Mouse (Mus musculus): ENCODE measurements around the gene Slc25a12. TPM values are rescaled to one million over a fixed set of nuclear protein-coding genes. Genes with fewer than 3 reads are reported as not detected.
"Not testable (repeated sequence)": the region's sequence is repeated elsewhere in the genome, so short reads cannot be mapped to it uniquely, and the experiment has no call there.

The Slc25a12 gene
- 31.1 and 31.2 TPM in 2 replicates for polyA plus RNA-seq (2016; fragmentation: Nextera tagmentation; extraction: Ambion mirVana)

DNA sequence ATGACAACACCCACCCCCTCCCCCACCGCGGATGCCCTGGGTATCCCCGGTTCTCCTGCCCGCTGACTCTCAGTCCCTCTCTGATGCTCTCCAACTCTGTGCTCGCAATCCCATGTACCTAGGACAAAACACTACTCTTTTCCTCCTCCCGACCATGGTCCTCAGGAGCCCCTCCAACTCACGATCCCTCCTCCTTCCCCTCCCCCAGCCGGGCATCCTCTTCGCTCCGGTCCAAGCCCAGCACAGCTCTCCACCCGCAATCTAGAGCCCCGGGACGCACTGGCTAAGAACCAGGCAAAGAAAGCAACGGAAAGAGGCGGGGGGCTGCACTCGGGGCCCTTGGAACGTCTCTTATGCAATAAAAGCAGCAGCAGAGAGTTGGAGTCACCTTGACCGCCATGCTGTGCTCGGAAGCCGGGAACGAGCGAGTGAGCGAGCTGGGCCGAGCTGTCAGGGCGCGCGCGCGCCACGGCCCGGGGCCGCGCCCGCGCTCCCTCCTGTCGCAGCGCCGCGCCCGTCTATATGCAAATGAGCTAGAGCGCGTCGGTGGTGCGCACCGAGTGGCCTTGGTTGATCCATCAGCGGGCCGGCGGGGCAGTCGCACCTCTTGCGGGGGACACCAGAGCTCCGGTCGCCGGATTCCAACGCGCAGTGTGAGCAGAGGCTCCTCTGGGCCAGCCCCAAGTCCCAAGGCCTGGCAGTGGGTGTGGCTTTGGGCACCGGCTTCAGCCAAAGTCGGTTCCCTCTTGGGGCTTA, at the start of gene Slc25a12:
Slc25a12 (minus strand) TSS at position 625 of the 756 bp plus-strand sequence.
- H3K36me3 ChIP-seq, result 0 out of 2 replicates have a peak, but pooled peaks cover under 1% of the 10 kb centered on the region
- H3K27me3 ChIP-seq (replicated peaks), result no peaks in the 10 kb centered on the region
- under 1% methylated on average over 57 of the region's 57 CpGs for WGBS (ENCODE audit: insufficient replicate concordance)
- H3K27ac ChIP-seq, result peak within 1 kb of the TSS; percentile 88
- peaks cover 27% of the 10 kb centered on the region for H3K4me1 ChIP-seq
- peak; percentile 98 for ATAC-seq
- no peaks in the 10 kb centered on the region for H3K9me3 ChIP-seq (replicated peaks)
- peak within 1 kb of the TSS; percentile 81 for H3K9ac ChIP-seq
- H3K4me3 ChIP-seq, result peak within 1 kb of the TSS; percentile 83
- peak within 1 kb of the TSS; percentile 95 for H3K4me2 ChIP-seq

DNA sequence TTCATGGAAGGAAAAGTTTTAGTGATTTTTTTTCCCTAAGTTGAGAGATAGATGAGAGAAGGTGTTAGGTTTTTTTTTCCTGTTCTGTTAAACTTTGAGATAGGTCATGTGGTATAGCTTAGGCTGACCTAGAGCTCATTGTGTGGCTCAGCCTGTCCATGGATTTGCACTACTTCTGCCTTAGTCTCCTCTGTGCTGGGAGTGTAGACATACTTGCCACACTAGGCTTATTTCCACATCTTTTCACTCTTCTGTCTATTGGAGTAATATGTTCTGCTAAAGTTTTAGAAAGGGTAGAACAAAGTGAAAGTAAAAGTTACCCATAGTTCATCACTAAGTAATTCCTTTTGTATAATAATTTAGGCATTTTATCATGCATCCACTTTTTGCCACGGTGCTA, 38.1 kb upstream of the Slc25a12 start:
- WGBS (ENCODE audit: insufficient replicate concordance), result 88% methylated on average over 1 of the region's 1 CpGs
- Histone ChIP-seq H3K36me3 (peaks cover 73% of the 10 kb centered on the region), H3K9me3 (replicated peaks) (no peaks in the 10 kb centered on the region), H3K27me3 (replicated peaks) (no peaks in the 10 kb centered on the region), H3K4me2 (no peak overlapping the region), H3K4me1 (no peaks in the 10 kb centered on the region), H3K27ac (no peak overlapping the region), H3K9ac (no peak overlapping the region), H3K4me3 (no peak overlapping the region)
- no peak for ATAC-seq

GRCm38 (mm10) chr2:71389864-71390263, 22.3 kb upstream of the Slc25a12 start:
- peak overlapping the region; percentile 96 for H3K4me3 ChIP-seq
- H3K27ac ChIP-seq, result peak overlapping the region; percentile 86
- H3K4me1 ChIP-seq, result peaks cover 18% of the 10 kb centered on the region
- peaks cover 41% of the 10 kb centered on the region for H3K36me3 ChIP-seq
- peak overlapping the region; percentile 89 for H3K9ac ChIP-seq
- H3K4me2 ChIP-seq, result peak overlapping the region; percentile 76
- 16% methylated on average over 9 of the region's 9 CpGs for WGBS (ENCODE audit: insufficient replicate concordance)
- H3K27me3 ChIP-seq (replicated peaks), result no peaks in the 10 kb centered on the region
- ATAC-seq, result no peak
- H3K9me3 ChIP-seq (replicated peaks), result no peaks in the 10 kb centered on the region

GRCm38 (mm10) chr2:71388951-71389763, 21.6 kb upstream of the Slc25a12 start, which contains the start of gene Hat1:
TSS of gene Hat1 (plus strand) at chr2:71388958.
- Histone ChIP-seq H3K36me3 (peaks cover 34% of the 10 kb centered on the region), H3K4me1 (peaks cover 20% of the 10 kb centered on the region), H3K27me3 (replicated peaks) (no peaks in the 10 kb centered on the region), H3K4me3 (peak within 1 kb of the TSS; percentile 96), H3K4me2 (peak within 1 kb of the TSS; percentile 76), H3K27ac (peak within 1 kb of the TSS; percentile 86), H3K9ac (peak within 1 kb of the TSS; percentile 89), H3K9me3 (replicated peaks) (no peaks in the 10 kb centered on the region)
- peak; percentile 97 for ATAC-seq
- WGBS (ENCODE audit: insufficient replicate concordance), result under 1% methylated on average over 66 of the region's 66 CpGs

- H3K36me3 ChIP-seq, result peaks cover 23% of the 10 kb centered on the region
- H3K4me3 ChIP-seq, result no peak overlapping the region
- WGBS (ENCODE audit: insufficient replicate concordance), result 81% methylated on average over 6 of the region's 6 CpGs
- H3K9ac ChIP-seq, result no peak overlapping the region
- H3K4me1 ChIP-seq, result peaks cover 26% of the 10 kb centered on the region
- H3K4me2 ChIP-seq, result no peak overlapping the region
- H3K9me3 ChIP-seq (replicated peaks), result no peaks in the 10 kb centered on the region
- H3K27me3 ChIP-seq (replicated peaks), result no peaks in the 10 kb centered on the region
- no peak for ATAC-seq
- H3K27ac ChIP-seq, result no peak overlapping the region
Observed at GRCm38 (mm10) chr2:71387766-71388165, 20.2 kb upstream of the Slc25a12 start.

DNA sequence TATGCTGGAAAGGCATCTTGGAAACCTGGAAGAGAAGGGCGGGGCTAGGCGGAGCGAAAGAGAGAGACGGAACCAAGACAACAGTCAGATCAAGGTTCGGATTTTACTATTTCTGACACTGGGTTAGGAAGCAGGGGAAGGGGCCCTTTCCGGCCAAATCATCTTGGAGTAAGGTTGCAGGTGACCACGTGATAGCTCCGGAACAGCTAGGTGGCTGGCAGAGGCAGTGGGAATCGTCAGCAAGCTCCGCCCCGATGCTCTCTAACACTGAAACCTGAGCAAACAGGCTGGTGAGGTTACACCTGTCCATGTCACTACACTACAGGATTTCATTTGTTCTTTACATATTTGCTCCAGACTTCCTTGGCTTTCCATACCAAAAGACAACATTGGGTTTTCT, 16.3 kb upstream of the Slc25a12 start:
- Histone ChIP-seq H3K27ac (no peak overlapping the region), H3K27me3 (replicated peaks) (no peaks in the 10 kb centered on the region), H3K9me3 (replicated peaks) (no peaks in the 10 kb centered on the region), H3K4me1 (peaks cover 17% of the 10 kb centered on the region), H3K9ac (no peak overlapping the region), H3K36me3 (no peaks in the 10 kb centered on the region), H3K4me3 (no peak overlapping the region), H3K4me2 (peak overlapping the region; percentile 43)
- 38% methylated on average over 11 of the region's 11 CpGs for WGBS (ENCODE audit: insufficient replicate concordance)
- no peak for ATAC-seq

DNA sequence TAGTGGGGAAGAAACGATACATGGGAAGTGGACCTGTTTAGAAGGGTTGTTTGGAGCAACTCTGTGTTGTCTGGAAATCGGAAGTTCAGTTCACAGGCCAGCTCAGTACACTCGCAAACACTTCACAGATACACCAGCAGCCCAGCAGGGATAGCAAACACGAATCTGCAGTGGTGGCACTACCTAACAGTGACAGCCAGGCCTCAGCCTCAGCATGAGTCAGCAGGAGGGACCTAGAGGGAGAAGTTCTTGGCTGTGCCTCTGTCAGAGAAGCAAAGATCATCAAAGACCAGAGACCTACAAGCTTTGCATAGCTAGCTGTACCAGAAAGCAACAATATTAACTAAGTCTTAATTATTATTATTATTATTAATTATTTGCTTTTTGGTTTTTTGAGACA, 14.4 kb upstream of the Slc25a12 start:
- no peak overlapping the region for H3K27ac ChIP-seq
- no peak overlapping the region for H3K4me3 ChIP-seq
- peaks cover 16% of the 10 kb centered on the region for H3K4me1 ChIP-seq
- 52% methylated on average over 4 of the region's 4 CpGs for WGBS (ENCODE audit: insufficient replicate concordance)
- ATAC-seq, result peak; percentile 51; the same call in 1 of the 2 replicates
- H3K36me3 ChIP-seq, result no peaks in the 10 kb centered on the region
- no peaks in the 10 kb centered on the region for H3K27me3 ChIP-seq (replicated peaks)
- no peak overlapping the region for H3K4me2 ChIP-seq
- no peak overlapping the region for H3K9ac ChIP-seq
- H3K9me3 ChIP-seq (replicated peaks), result no peaks in the 10 kb centered on the region

DNA sequence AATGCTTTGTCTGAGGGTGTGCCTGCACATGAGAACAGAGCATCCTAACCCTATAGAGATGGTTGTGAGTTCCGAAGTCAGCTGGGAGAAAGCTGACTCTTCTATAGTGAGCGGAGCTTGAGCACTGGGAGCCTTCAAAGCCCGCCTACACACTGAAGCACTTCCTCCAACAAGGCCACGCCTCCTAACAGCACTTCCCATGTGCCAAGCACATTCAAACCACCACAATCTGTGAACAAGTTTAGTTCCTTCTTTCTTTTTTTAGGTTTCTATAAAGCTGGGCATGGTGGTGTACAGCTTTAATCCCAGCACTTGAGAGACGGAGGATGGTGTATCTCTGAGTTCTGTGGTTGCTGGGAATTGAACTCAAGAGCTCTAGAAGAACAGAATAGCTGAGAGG, 9.9 kb upstream of the Slc25a12 start:
- H3K9me3 ChIP-seq (replicated peaks), result no peaks in the 10 kb centered on the region
- H3K36me3 ChIP-seq, result no peaks in the 10 kb centered on the region
- no peak overlapping the region for H3K4me2 ChIP-seq
- no peak overlapping the region for H3K4me3 ChIP-seq
- H3K9ac ChIP-seq, result no peak overlapping the region
- H3K27me3 ChIP-seq (replicated peaks), result no peaks in the 10 kb centered on the region
- no peak overlapping the region for H3K27ac ChIP-seq
- H3K4me1 ChIP-seq, result peaks cover 38% of the 10 kb centered on the region
- ATAC-seq, result no peak
- 77% methylated on average over 5 of the region's 5 CpGs for WGBS (ENCODE audit: insufficient replicate concordance)

- H3K4me2 ChIP-seq, result peak overlapping the region; percentile 55
- WGBS (ENCODE audit: insufficient replicate concordance), result 34% methylated on average over 11 of the region's 11 CpGs
- peak; percentile 64; the same call in 1 of the 2 replicates for ATAC-seq
- H3K4me1 ChIP-seq, result peaks cover 35% of the 10 kb centered on the region
- H3K9me3 ChIP-seq (replicated peaks), result no peaks in the 10 kb centered on the region
- peak overlapping the region; percentile 33 for H3K4me3 ChIP-seq
- no peaks in the 10 kb centered on the region for H3K27me3 ChIP-seq (replicated peaks)
- 0 out of 2 replicates have a peak overlapping the region, but pooled peaks have one; percentile 20 for H3K9ac ChIP-seq
- no peaks in the 10 kb centered on the region for H3K36me3 ChIP-seq
- H3K27ac ChIP-seq, result no peak overlapping the region
Observed at GRCm38 (mm10) chr2:71376433-71376906, 8.9 kb upstream of the Slc25a12 start.

DNA sequence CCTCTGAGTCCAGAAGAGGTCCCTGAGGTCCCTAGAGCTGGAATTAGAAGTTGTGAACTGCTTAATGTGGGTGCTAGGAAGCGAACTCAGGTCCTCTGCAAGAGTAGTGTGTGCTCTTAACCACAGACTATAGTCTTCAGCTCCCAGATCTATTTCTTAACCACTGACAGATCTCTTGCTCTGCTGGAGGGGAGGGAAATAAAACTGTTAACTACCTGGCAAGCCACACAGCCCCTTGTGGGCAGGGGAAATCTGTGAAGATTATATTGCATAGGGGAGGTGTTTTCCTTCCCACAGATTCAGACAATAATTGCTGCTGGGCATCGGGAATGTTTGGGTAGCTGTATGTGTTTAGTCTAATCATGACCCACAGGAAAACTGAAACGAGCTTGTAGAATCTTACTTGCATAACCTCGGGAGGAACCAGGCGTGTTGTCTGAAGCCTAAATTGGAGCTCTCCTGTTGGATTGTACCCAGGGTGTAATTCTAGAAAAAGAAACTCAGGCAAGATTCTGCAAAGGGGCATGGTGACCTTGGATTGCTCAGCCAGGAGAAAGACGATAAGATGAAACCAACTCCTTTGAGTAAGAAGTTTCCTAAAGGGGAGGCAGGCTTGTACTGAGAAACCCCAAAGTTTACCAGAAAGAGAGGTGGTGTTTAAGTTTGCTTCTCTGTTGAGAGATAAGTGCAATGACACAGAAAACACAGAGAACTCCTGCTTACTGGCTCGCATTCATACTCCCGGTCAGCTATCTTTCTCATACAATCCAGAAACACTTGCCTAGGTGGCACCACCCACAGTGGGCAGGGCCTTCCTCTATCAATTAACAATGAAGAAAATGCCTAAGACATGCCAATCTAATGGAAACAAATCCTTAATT, 7.0 kb upstream of the Slc25a12 start:
- peak; percentile 83 for ATAC-seq
- Histone ChIP-seq H3K4me1 (peaks cover 38% of the 10 kb centered on the region), H3K27ac (peak overlapping the region; percentile 67), H3K27me3 (replicated peaks) (no peaks in the 10 kb centered on the region), H3K9ac (peak overlapping the region; percentile 25), H3K4me3 (peak overlapping the region; percentile 7; the same call in 1 of the 2 replicates), H3K36me3 (no peaks in the 10 kb centered on the region), H3K4me2 (peak overlapping the region; percentile 48), H3K9me3 (replicated peaks) (no peaks in the 10 kb centered on the region)
- WGBS (ENCODE audit: insufficient replicate concordance), result 38% methylated on average over 8 of the region's 8 CpGs

GRCm38 (mm10) chr2:71372261-71372660, 4.7 kb upstream of the Slc25a12 start:
- not testable (repeated sequence) for ATAC-seq; H3K36me3 ChIP-seq; H3K9me3 ChIP-seq (replicated peaks); H3K27me3 ChIP-seq (replicated peaks); H3K4me2 ChIP-seq; H3K4me3 ChIP-seq; H3K9ac ChIP-seq; H3K27ac ChIP-seq
- H3K4me1 ChIP-seq, result peaks cover 41% of the 10 kb centered on the region
- 68% methylated on average over 4 of the region's 4 CpGs for WGBS (ENCODE audit: insufficient replicate concordance)
